Mouse (Mus musculus) neural tube, embryonic 15.5 days (tissue): ENCODE results near the gene Gm33543. TPM values are rescaled to one million over a fixed set of nuclear protein-coding genes. Genes with fewer than 3 reads are reported as not detected.

Source experiments
- ATAC-seq: fragments of 200-750 bp; cut with Nextera tagmentation; 2 replicates; pipeline ENCODE4 v1.8.0; 2017; ENCODE audit warnings: mild to moderate bottlenecking, moderate TSS enrichment, moderate library complexity; ENCODE audit not compliant: low FRiP score
- H3K27ac ChIP-seq: fragments of 300-500 bp; sonication (generic); replicated peaks from 2 replicates; pipeline ENCODE4 v1.5.1; 2015; ENCODE audit warnings: mild to moderate bottlenecking, inconsistent platforms
- H3K27me3 ChIP-seq: fragments of 300-500 bp; sonication (generic); replicated peaks from 2 replicates; pipeline ENCODE4 v1.6.1; 2015; ENCODE audit warnings: inconsistent platforms
- H3K36me3 ChIP-seq: fragments of 300-500 bp; sonication (generic); 2 replicates; pipeline ENCODE4 v1.6.1; 2015; ENCODE audit warnings: inconsistent platforms
- H3K4me1 ChIP-seq: fragments of 300-500 bp; sonication (generic); 2 replicates; pipeline ENCODE4 v1.6.1; 2015; ENCODE audit warnings: inconsistent platforms
- H3K4me2 ChIP-seq: fragments of 300-500 bp; sonication (generic); 2 replicates; pipeline ENCODE4 v1.6.1; 2015; ENCODE audit warnings: inconsistent platforms, mild to moderate bottlenecking, moderate library complexity
- H3K4me3 ChIP-seq: fragments of 300-500 bp; sonication (generic); replicated peaks from 2 replicates; pipeline ENCODE4 v1.5.1; 2015; ENCODE audit warnings: mild to moderate bottlenecking, inconsistent platforms
- H3K9ac ChIP-seq: fragments of 300-500 bp; sonication (generic); replicated peaks from 2 replicates; pipeline ENCODE4 v1.6.1; 2015; ENCODE audit warnings: mild to moderate bottlenecking, inconsistent platforms
- H3K9me3 ChIP-seq: fragments of 300-500 bp; sonication (generic); replicated peaks from 2 replicates; pipeline ENCODE4 v1.6.1; 2016; ENCODE audit warnings: inconsistent platforms
- WGBS: fragments of 180-500 bp; shearing (Covaris S2); methylation state at CpG from one replicate; pipeline ENCODE4 v1.1.7; 2015; ENCODE audit warnings: mixed read lengths; 5-methylcytosine and 5-hydroxymethylcytosine counted together
- polyA plus RNA-seq: library from polyadenylated mRNA; unstranded; fragments of >200 nt; fragmentation: Nextera tagmentation; extraction: Ambion mirVana; gene quantifications from 2 replicates; pipeline ENCODE4 v1.2.1, GENCODE M21; 2015

The Gm33543 gene
- polyA plus RNA-seq, 1 experiment from 2014 or later, result not detected

GRCm38 (mm10) chr10:95794706-95795105, 48.0 kb downstream of the Gm33543 start:
- 96% methylated on average over 6 of the region's 6 CpGs for WGBS
- ATAC-seq, result no peak

GRCm38 (mm10) chr10:95791427-95791804, 51.3 kb downstream of the Gm33543 start:
- WGBS, result 62% methylated on average over 8 of the region's 8 CpGs
- ATAC-seq, result peak; percentile 63; the same call in 1 of the 2 replicates
- Histone ChIP-seq H3K9me3 (no peaks in the 10 kb centered on the region), H3K36me3 (no peaks in the 10 kb centered on the region), H3K4me2 (no peak overlapping the region), H3K4me1 (no peaks in the 10 kb centered on the region), H3K9ac (no peak overlapping the region), H3K27me3 (no peaks in the 10 kb centered on the region), H3K27ac (no peak overlapping the region), H3K4me3 (no peak overlapping the region)

More at GRCm38 (mm10) chr10:95794706-95795105, 48.0 kb downstream of the Gm33543 start:
- Histone ChIP-seq H3K36me3 (no peaks in the 10 kb centered on the region), H3K27me3 (no peaks in the 10 kb centered on the region), H3K9me3 (no peaks in the 10 kb centered on the region), H3K4me1 (no peaks in the 10 kb centered on the region), H3K4me2 (no peak overlapping the region), H3K9ac (no peak overlapping the region), H3K27ac (no peak overlapping the region), H3K4me3 (no peak overlapping the region)

GRCm38 (mm10) chr10:95790771-95791426, 51.8 kb downstream of the Gm33543 start:
- H3K4me3 ChIP-seq, result no peak overlapping the region
- H3K27ac ChIP-seq, result no peak overlapping the region
- H3K36me3 ChIP-seq, result no peaks in the 10 kb centered on the region
- ATAC-seq, result peak; percentile 65; the same call in 1 of the 2 replicates
- H3K27me3 ChIP-seq, result no peaks in the 10 kb centered on the region
- no peaks in the 10 kb centered on the region for H3K9me3 ChIP-seq
- H3K4me2 ChIP-seq, result no peak overlapping the region
- no peaks in the 10 kb centered on the region for H3K4me1 ChIP-seq
- 63% methylated on average over 15 of the region's 15 CpGs for WGBS
- no peak overlapping the region for H3K9ac ChIP-seq

- ATAC-seq, result no peak
- no peaks in the 10 kb centered on the region for H3K9me3 ChIP-seq
- no peak overlapping the region for H3K4me2 ChIP-seq
- H3K9ac ChIP-seq, result no peak overlapping the region
- H3K27me3 ChIP-seq, result no peaks in the 10 kb centered on the region
- WGBS, result 92% methylated on average over 2 of the region's 2 CpGs
- H3K4me1 ChIP-seq, result no peaks in the 10 kb centered on the region
- H3K36me3 ChIP-seq, result no peaks in the 10 kb centered on the region
- H3K4me3 ChIP-seq, result no peak overlapping the region
- H3K27ac ChIP-seq, result no peak overlapping the region
Observed at GRCm38 (mm10) chr10:95787176-95787575, 55.6 kb downstream of the Gm33543 start.

- H3K27me3 ChIP-seq, result no peaks in the 10 kb centered on the region
Observed at GRCm38 (mm10) chr10:95784837-95785236, 57.9 kb downstream of the Gm33543 start.

GRCm38 (mm10) chr10:95780881-95781600, 61.7 kb downstream of the Gm33543 start:
- 84% methylated on average over 8 of the region's 8 CpGs for WGBS
- Histone ChIP-seq H3K27me3 (no peaks in the 10 kb centered on the region), H3K4me3 (no peak overlapping the region), H3K9me3 (no peaks in the 10 kb centered on the region), H3K4me2 (no peak overlapping the region), H3K4me1 (no peaks in the 10 kb centered on the region), H3K27ac (no peak overlapping the region), H3K36me3 (no peaks in the 10 kb centered on the region), H3K9ac (no peak overlapping the region)
- ATAC-seq, result no peak

More at GRCm38 (mm10) chr10:95784837-95785236, 57.9 kb downstream of the Gm33543 start:
- H3K4me1 ChIP-seq, result no peaks in the 10 kb centered on the region
- 66% methylated on average over 7 of the region's 7 CpGs for whole genome bisulfite sequencing
- H3K4me3 ChIP-seq, result no peak overlapping the region
- no peaks in the 10 kb centered on the region for H3K9me3 ChIP-seq
- ATAC-seq, result no peak
- H3K9ac ChIP-seq, result no peak overlapping the region
- H3K36me3 ChIP-seq, result no peaks in the 10 kb centered on the region
- no peak overlapping the region for H3K4me2 ChIP-seq
- no peak overlapping the region for H3K27ac ChIP-seq

GRCm38 (mm10) chr10:95779801-95780385, 62.8 kb downstream of the Gm33543 start:
- Histone ChIP-seq H3K4me3 (no peak overlapping the region), H3K9ac (no peak overlapping the region), H3K4me1 (no peaks in the 10 kb centered on the region), H3K27ac (no peak overlapping the region), H3K4me2 (no peak overlapping the region), H3K27me3 (no peaks in the 10 kb centered on the region), H3K9me3 (no peaks in the 10 kb centered on the region), H3K36me3 (no peaks in the 10 kb centered on the region)
- no peak for ATAC-seq
- WGBS, result 86% methylated on average over 13 of the region's 13 CpGs

- H3K27me3 ChIP-seq, result no peaks in the 10 kb centered on the region
- H3K9me3 ChIP-seq, result no peaks in the 10 kb centered on the region
- no peak overlapping the region for H3K9ac ChIP-seq
- H3K4me2 ChIP-seq, result no peak overlapping the region
- no peak overlapping the region for H3K4me3 ChIP-seq
- H3K4me1 ChIP-seq, result no peaks in the 10 kb centered on the region
- H3K27ac ChIP-seq, result no peak overlapping the region
- H3K36me3 ChIP-seq, result no peaks in the 10 kb centered on the region
- WGBS, result 56% methylated on average over 8 of the region's 8 CpGs
- no peak for ATAC-seq
Observed at GRCm38 (mm10) chr10:95778622-95779021, 64.1 kb downstream of the Gm33543 start.

- no peak overlapping the region for H3K9ac ChIP-seq
- H3K27ac ChIP-seq, result no peak overlapping the region
- no peaks in the 10 kb centered on the region for H3K36me3 ChIP-seq
- H3K9me3 ChIP-seq, result no peaks in the 10 kb centered on the region
- ATAC-seq, result no peak
- H3K27me3 ChIP-seq, result no peaks in the 10 kb centered on the region
- no peaks in the 10 kb centered on the region for H3K4me1 ChIP-seq
- 85% methylated on average over 15 of the region's 15 CpGs for WGBS
- no peak overlapping the region for H3K4me2 ChIP-seq
- H3K4me3 ChIP-seq, result no peak overlapping the region
Observed at GRCm38 (mm10) chr10:95777701-95778320, 64.9 kb downstream of the Gm33543 start.

GRCm38 (mm10) chr10:95777071-95777470, 65.7 kb downstream of the Gm33543 start:
- H3K9me3 ChIP-seq, result no peaks in the 10 kb centered on the region
- no peaks in the 10 kb centered on the region for H3K4me1 ChIP-seq
- WGBS, result 85% methylated on average over 1 of the region's 1 CpGs
- ATAC-seq, result no peak
- no peak overlapping the region for H3K4me3 ChIP-seq
- H3K9ac ChIP-seq, result no peak overlapping the region
- H3K27ac ChIP-seq, result no peak overlapping the region
- no peaks in the 10 kb centered on the region for H3K36me3 ChIP-seq
- H3K4me2 ChIP-seq, result no peak overlapping the region
- no peaks in the 10 kb centered on the region for H3K27me3 ChIP-seq

GRCm38 (mm10) chr10:95774856-95775255, 67.9 kb downstream of the Gm33543 start:
- ATAC-seq, result no peak

More at GRCm38 (mm10) chr10:95774856-95775255, 67.9 kb downstream of the Gm33543 start:
- Histone ChIP-seq H3K9me3 (no peaks in the 10 kb centered on the region), H3K9ac (no peak overlapping the region), H3K27me3 (no peaks in the 10 kb centered on the region), H3K4me2 (no peak overlapping the region), H3K27ac (no peak overlapping the region), H3K4me3 (no peak overlapping the region), H3K36me3 (no peaks in the 10 kb centered on the region), H3K4me1 (no peaks in the 10 kb centered on the region)
- 90% methylated on average over 7 of the region's 7 CpGs for WGBS
